Mouse (Mus musculus): ENCODE measurements around the gene AA467197. TPM values are rescaled to one million over a fixed set of nuclear protein-coding genes. Genes with fewer than 3 reads are reported as not detected.

The AA467197 gene
- polyA plus RNA-seq, 1 experiment from 2014 or later, result 0.34 TPM

GRCm38 (mm10) chr2:122652096-122653084 lies 15.6 kb downstream of the AA467197 start:
- H3K4me2 ChIP-seq, result no peak overlapping the region
- no peaks in the 10 kb centered on the region for H3K9me3 ChIP-seq (replicated peaks)
- H3K9ac ChIP-seq, result no peak overlapping the region
- H3K4me3 ChIP-seq (replicated peaks), result no peak overlapping the region
- ATAC-seq (replicated peaks; ENCODE audit: low FRiP score), result 0 out of 2 replicates have a peak, but pooled peaks have one; percentile 15
- H3K27me3 ChIP-seq, result no peaks in the 10 kb centered on the region
- H3K36me3 ChIP-seq, result no peaks in the 10 kb centered on the region
- 58% methylated on average over 17 of the region's 17 CpGs for WGBS
- H3K27ac ChIP-seq, result no peak overlapping the region
- H3K4me1 ChIP-seq, result no peaks in the 10 kb centered on the region

- Histone ChIP-seq H3K9ac (no peak overlapping the region), H3K9me3 (replicated peaks) (no peaks in the 10 kb centered on the region), H3K4me1 (no peaks in the 10 kb centered on the region), H3K27me3 (no peaks in the 10 kb centered on the region), H3K4me3 (replicated peaks) (no peak overlapping the region), H3K4me2 (no peak overlapping the region), H3K27ac (no peak overlapping the region), H3K36me3 (no peaks in the 10 kb centered on the region)
- 48% methylated on average over 2 of the region's 2 CpGs for WGBS
- ATAC-seq (replicated peaks; ENCODE audit: low FRiP score), result no peak
Observed at GRCm38 (mm10) chr2:122656052-122656451, 19.3 kb downstream of the AA467197 start.

GRCm38 (mm10) chr2:122656767-122657166 lies 20.0 kb downstream of the AA467197 start:
- no peaks in the 10 kb centered on the region for H3K36me3 ChIP-seq
- H3K4me1 ChIP-seq, result no peaks in the 10 kb centered on the region
- ATAC-seq (replicated peaks; ENCODE audit: low FRiP score), result no peak
- H3K9me3 ChIP-seq (replicated peaks), result no peaks in the 10 kb centered on the region
- no peaks in the 10 kb centered on the region for H3K27me3 ChIP-seq
- H3K4me2 ChIP-seq, result no peak overlapping the region
- no peak overlapping the region for H3K4me3 ChIP-seq (replicated peaks)
- 87% methylated on average over 9 of the region's 9 CpGs for WGBS
- no peak overlapping the region for H3K9ac ChIP-seq
- H3K27ac ChIP-seq, result no peak overlapping the region

- H3K27ac ChIP-seq, result no peak overlapping the region
- H3K36me3 ChIP-seq, result no peaks in the 10 kb centered on the region
- H3K9ac ChIP-seq, result no peak overlapping the region
- no peak overlapping the region for H3K4me2 ChIP-seq
- H3K4me1 ChIP-seq, result no peaks in the 10 kb centered on the region
- no peaks in the 10 kb centered on the region for H3K9me3 ChIP-seq (replicated peaks)
- H3K27me3 ChIP-seq, result no peaks in the 10 kb centered on the region
- WGBS, result 81% methylated on average over 11 of the region's 11 CpGs
- ATAC-seq (replicated peaks; ENCODE audit: low FRiP score), result no peak
- H3K4me3 ChIP-seq (replicated peaks), result no peak overlapping the region
Observed at GRCm38 (mm10) chr2:122657707-122658524, 21.1 kb downstream of the AA467197 start.

- H3K4me2 ChIP-seq, result no peak overlapping the region
- H3K4me1 ChIP-seq, result no peaks in the 10 kb centered on the region
- ATAC-seq (replicated peaks; ENCODE audit: low FRiP score), result no peak
- H3K9ac ChIP-seq, result no peak overlapping the region
- WGBS, result 83% methylated on average over 7 of the region's 7 CpGs
- H3K27me3 ChIP-seq, result no peaks in the 10 kb centered on the region
- no peak overlapping the region for H3K27ac ChIP-seq
- no peaks in the 10 kb centered on the region for H3K9me3 ChIP-seq (replicated peaks)
- no peaks in the 10 kb centered on the region for H3K36me3 ChIP-seq
- no peak overlapping the region for H3K4me3 ChIP-seq (replicated peaks)
Observed at GRCm38 (mm10) chr2:122659825-122660224, 23.0 kb downstream of the AA467197 start.

- WGBS, result 54% methylated on average over 6 of the region's 6 CpGs
- ATAC-seq (replicated peaks; ENCODE audit: low FRiP score), result no peak
- Histone ChIP-seq H3K36me3 (no peaks in the 10 kb centered on the region), H3K9ac (no peak overlapping the region), H3K9me3 (replicated peaks) (no peaks in the 10 kb centered on the region), H3K27ac (no peak overlapping the region), H3K4me1 (0 out of 2 replicates have a peak, but pooled peaks cover 2% of the 10 kb centered on the region), H3K4me3 (replicated peaks) (no peak overlapping the region), H3K27me3 (0 out of 2 replicates have a peak, but pooled peaks cover 6% of the 10 kb centered on the region), H3K4me2 (no peak overlapping the region)
Observed at GRCm38 (mm10) chr2:122665253-122665972, 28.6 kb downstream of the AA467197 start.

- WGBS, result 35% methylated on average over 12 of the region's 12 CpGs
- 0 out of 2 replicates have a peak, but pooled peaks cover 6% of the 10 kb centered on the region for H3K27me3 ChIP-seq
- no peak overlapping the region for H3K27ac ChIP-seq
- H3K36me3 ChIP-seq, result no peaks in the 10 kb centered on the region
- H3K4me2 ChIP-seq, result no peak overlapping the region
- no peak overlapping the region for H3K4me3 ChIP-seq (replicated peaks)
- peak; percentile 56; the same call in 1 of the 2 replicates for ATAC-seq (replicated peaks; ENCODE audit: low FRiP score)
- H3K4me1 ChIP-seq, result 0 out of 2 replicates have a peak, but pooled peaks cover 2% of the 10 kb centered on the region
- no peak overlapping the region for H3K9ac ChIP-seq
- no peaks in the 10 kb centered on the region for H3K9me3 ChIP-seq (replicated peaks)
Observed at GRCm38 (mm10) chr2:122665973-122666875, 29.4 kb downstream of the AA467197 start.

GRCm38 (mm10) chr2:122667856-122668255 lies 31.1 kb downstream of the AA467197 start:
- no peak overlapping the region for H3K9ac ChIP-seq
- no peak for ATAC-seq (replicated peaks; ENCODE audit: low FRiP score)
- H3K9me3 ChIP-seq (replicated peaks), result no peaks in the 10 kb centered on the region
- H3K36me3 ChIP-seq, result no peaks in the 10 kb centered on the region
- no peak overlapping the region for H3K4me3 ChIP-seq (replicated peaks)
- WGBS, result 37% methylated on average over 5 of the region's 5 CpGs
- H3K27ac ChIP-seq, result no peak overlapping the region
- H3K27me3 ChIP-seq, result 0 out of 2 replicates have a peak, but pooled peaks cover 6% of the 10 kb centered on the region
- 0 out of 2 replicates have a peak, but pooled peaks cover 2% of the 10 kb centered on the region for H3K4me1 ChIP-seq
- H3K4me2 ChIP-seq, result no peak overlapping the region

GRCm38 (mm10) chr2:122671714-122672113 lies 34.9 kb downstream of the AA467197 start:
- Histone ChIP-seq H3K4me1 (no peaks in the 10 kb centered on the region), H3K27me3 (0 out of 2 replicates have a peak, but pooled peaks cover 6% of the 10 kb centered on the region), H3K4me3 (replicated peaks) (no peak overlapping the region), H3K36me3 (no peaks in the 10 kb centered on the region), H3K9me3 (replicated peaks) (no peaks in the 10 kb centered on the region), H3K4me2 (no peak overlapping the region), H3K9ac (no peak overlapping the region), H3K27ac (no peak overlapping the region)
- WGBS, result 75% methylated on average over 5 of the region's 5 CpGs
- ATAC-seq (replicated peaks; ENCODE audit: low FRiP score), result no peak

GRCm38 (mm10) chr2:122672841-122673240 lies 36.1 kb downstream of the AA467197 start:
- H3K27me3 ChIP-seq, result no peaks in the 10 kb centered on the region

GRCm38 (mm10) chr2:122675126-122675525 lies 38.3 kb downstream of the AA467197 start:
- Histone ChIP-seq H3K36me3 (no peaks in the 10 kb centered on the region), H3K27ac (no peak overlapping the region), H3K27me3 (no peaks in the 10 kb centered on the region), H3K9ac (no peak overlapping the region), H3K4me3 (replicated peaks) (no peak overlapping the region), H3K4me1 (no peaks in the 10 kb centered on the region), H3K9me3 (replicated peaks) (no peaks in the 10 kb centered on the region), H3K4me2 (no peak overlapping the region)
- WGBS, result 97% methylated on average over 2 of the region's 2 CpGs
- ATAC-seq (replicated peaks; ENCODE audit: low FRiP score), result no peak

More at GRCm38 (mm10) chr2:122672841-122673240, 36.1 kb downstream of the AA467197 start:
- no peak overlapping the region for H3K27ac ChIP-seq
- H3K4me3 ChIP-seq (replicated peaks), result no peak overlapping the region
- WGBS, result 69% methylated on average over 5 of the region's 5 CpGs
- H3K9ac ChIP-seq, result no peak overlapping the region
- H3K4me2 ChIP-seq, result no peak overlapping the region
- no peaks in the 10 kb centered on the region for H3K36me3 ChIP-seq
- H3K4me1 ChIP-seq, result no peaks in the 10 kb centered on the region
- ATAC-seq (replicated peaks; ENCODE audit: low FRiP score), result no peak
- no peaks in the 10 kb centered on the region for H3K9me3 ChIP-seq (replicated peaks)

Data from kidney, embryonic 15.5 days (tissue).